Mouse (Mus musculus): ENCODE results near the gene Col27a1.

- TF ChIP-seq EP300 (IDR thresholded peaks at IDR 0.05), result no peak
- TF ChIP-seq CTCF (IDR thresholded peaks at IDR 0.05), result no peak
These were observed 77.9 kb downstream of the Col27a1 start for GRCm38 (mm10) chr4:63291658-63292057.
